Mouse (Mus musculus) MEL (cell line): ENCODE measurements around the gene Tmem266. TPM values are rescaled to one million over a fixed set of nuclear protein-coding genes. Genes with fewer than 3 reads are reported as not detected.

ENCODE experiments used
- DNase-seq: peaks from one replicate; pipeline ENCODE4 v3.0.0; 2011; ENCODE audit warnings: low read depth, low spot score
- H3K27ac ChIP-seq: 2 replicates; pipeline ENCODE4 v1.5.1; 2012; ENCODE audit warnings: low read depth, mild to moderate bottlenecking, control low read depth, low read length, moderate library complexity; ENCODE audit not compliant: control insufficient read depth
- H3K27me3 ChIP-seq, 2 experiments: fragments of 150-350 bp in 1 of 2; sonication (generic) in 1 of 2; 2 replicates each; pipeline ENCODE4 v1.6.1; 2012; ENCODE audit warnings: low read length in 2 of 2, mild to moderate bottlenecking in 2 of 2, improper control_type of control experiment in 1 of 2, moderate library complexity in 1 of 2; ENCODE audit not compliant: insufficient read depth in 2 of 2, control insufficient read depth in 1 of 2
- H3K36me3 ChIP-seq, 2 experiments: 2 replicates each; pipeline ENCODE4 v1.6.1; 2012 to 2014; ENCODE audit warnings: low read length in 2 of 2, improper control_type of control experiment in 1 of 2, inconsistent platforms in 1 of 2, mild to moderate bottlenecking in 1 of 2; ENCODE audit not compliant: insufficient read depth in 2 of 2, control insufficient read depth in 1 of 2
- H3K4me1 ChIP-seq, 2 experiments: fragments of 150-350 bp in 1 of 2; sonication (generic) in 1 of 2; 2 replicates each; pipeline ENCODE4 v1.6.1; 2012; ENCODE audit warnings: low read length in 2 of 2, improper control_type of control experiment in 1 of 2, mild to moderate bottlenecking in 1 of 2; ENCODE audit not compliant: insufficient read depth in 2 of 2, control insufficient read depth in 1 of 2
- H3K4me3 ChIP-seq, 2 experiments: fragments of 150-350 bp in 1 of 2; sonication (generic) in 1 of 2; 2 replicates each; pipeline ENCODE4 v1.5.1; 2012; ENCODE audit warnings: low read depth in 2 of 2, low read length in 2 of 2, mild to moderate bottlenecking in 2 of 2, moderate library complexity in 2 of 2, control low read depth in 1 of 2, improper control_type of control experiment in 1 of 2; ENCODE audit not compliant: control insufficient read depth in 1 of 2, insufficient read depth in 1 of 2
- H3K79me2 ChIP-seq: 2 replicates; pipeline ENCODE4 v1.6.1; 2012; ENCODE audit warnings: mild to moderate bottlenecking, low read length, moderate library complexity; ENCODE audit not compliant: control insufficient read depth, poor library complexity, insufficient read depth
- H3K9ac ChIP-seq: 2 replicates; pipeline ENCODE4 v1.6.1; 2012; ENCODE audit warnings: low read depth, mild to moderate bottlenecking, control low read depth, low read length, moderate library complexity; ENCODE audit not compliant: control insufficient read depth, poor library complexity, severe bottlenecking
- H3K9me3 ChIP-seq: fragments of 150-350 bp; sonication (generic); replicated peaks from 2 replicates; pipeline ENCODE4 v1.6.1; 2012; ENCODE audit warnings: mild to moderate bottlenecking, low read length, improper control_type of control experiment, moderate library complexity; ENCODE audit not compliant: insufficient read depth
- BHLHE40 ChIP-seq: IDR thresholded peaks from 2 replicates; pipeline ENCODE4 v1.6.1; 2012; ENCODE audit warnings: low read depth, mild to moderate bottlenecking, inconsistent platforms, low read length, improper control_type of control experiment, borderline replicate concordance
- CHD1 ChIP-seq: IDR thresholded peaks from 2 replicates; pipeline ENCODE4 v1.6.1; 2012; ENCODE audit warnings: low read depth, mild to moderate bottlenecking, inconsistent platforms, low read length, improper control_type of control experiment
- CHD2 ChIP-seq: IDR thresholded peaks from 2 replicates; pipeline ENCODE4 v1.6.1; 2011; ENCODE audit warnings: low read length, improper control_type of control experiment
- CTCF ChIP-seq, 3 experiments: IDR thresholded peaks in 2 of 3; conservative IDR thresholded peaks in 1 of 3; 2 replicates each; pipeline ENCODE4 v1.5.1; 2011 to 2012; ENCODE audit warnings: low read length in 3 of 3, low read depth in 2 of 3, mild to moderate bottlenecking in 2 of 3, improper control_type of control experiment in 1 of 3, inconsistent platforms in 1 of 3, mixed read lengths in 1 of 3, moderate library complexity in 1 of 3; ENCODE audit not compliant: control insufficient read depth in 1 of 3, insufficient read depth in 1 of 3, poor library complexity in 1 of 3, severe bottlenecking in 1 of 3
- EP300 ChIP-seq, 2 experiments: IDR thresholded peaks; 2 replicates each; pipeline ENCODE4 v1.6.1; 2011; ENCODE audit warnings: improper control_type of control experiment in 2 of 2, low read length in 2 of 2, low read depth in 1 of 2, mild to moderate bottlenecking in 1 of 2
- ETS1 ChIP-seq: IDR thresholded peaks from 2 replicates; pipeline ENCODE4 v1.6.1; 2012; ENCODE audit warnings: low read depth, mild to moderate bottlenecking, inconsistent platforms, low read length, improper control_type of control experiment, moderate library complexity
- GABPA ChIP-seq: IDR thresholded peaks from 2 replicates; pipeline ENCODE4 v1.6.1; 2012; ENCODE audit warnings: low read depth, mild to moderate bottlenecking, inconsistent platforms, low read length, improper control_type of control experiment, moderate library complexity
- MAFK ChIP-seq: IDR thresholded peaks from 2 replicates; pipeline ENCODE4 v1.6.1; 2011; ENCODE audit warnings: low read depth, mild to moderate bottlenecking, low read length, improper control_type of control experiment, borderline replicate concordance
- MAX ChIP-seq: IDR thresholded peaks from 2 replicates; pipeline ENCODE4 v1.6.1; 2011; ENCODE audit warnings: low read length, improper control_type of control experiment
- MEF2A ChIP-seq: IDR thresholded peaks from 2 replicates; pipeline ENCODE4 v1.6.1; 2014; ENCODE audit warnings: low read depth, mild to moderate bottlenecking, inconsistent platforms, low read length, improper control_type of control experiment; ENCODE audit not compliant: poor library complexity, insufficient replicate concordance, severe bottlenecking; ENCODE audit errors: extremely low read depth
- MYB ChIP-seq: IDR thresholded peaks from 2 replicates; pipeline ENCODE4 v1.6.1; 2011; ENCODE audit warnings: mild to moderate bottlenecking, low read depth, low read length, improper control_type of control experiment
- MYC ChIP-seq: IDR thresholded peaks from 2 replicates; pipeline ENCODE4 v1.6.1; 2011; ENCODE audit warnings: low read depth, mild to moderate bottlenecking, low read length, improper control_type of control experiment, moderate library complexity
- NRF1 ChIP-seq: IDR thresholded peaks from 2 replicates; pipeline ENCODE4 v1.6.1; 2014; ENCODE audit warnings: low read depth, mild to moderate bottlenecking, inconsistent platforms, low read length, improper control_type of control experiment, moderate library complexity; ENCODE audit not compliant: poor library complexity, insufficient read depth, severe bottlenecking
- POLR2A ChIP-seq, 2 experiments: IDR thresholded peaks; 2 replicates each; pipeline ENCODE4 v1.6.1; 2011 to 2012; ENCODE audit warnings: low read length in 2 of 2, mild to moderate bottlenecking in 2 of 2, control low read depth in 1 of 2, improper control_type of control experiment in 1 of 2, low read depth in 1 of 2, moderate library complexity in 1 of 2; ENCODE audit not compliant: control insufficient read depth in 1 of 2, insufficient read depth in 1 of 2, poor library complexity in 1 of 2
- POLR2AphosphoS2 ChIP-seq: IDR thresholded peaks from 2 replicates; pipeline ENCODE4 v1.6.1; 2011; ENCODE audit warnings: low read length, improper control_type of control experiment
- RAD21 ChIP-seq: IDR thresholded peaks from 2 replicates; pipeline ENCODE4 v1.6.1; 2011; ENCODE audit warnings: mild to moderate bottlenecking, low read depth, low read length, improper control_type of control experiment
- SIN3A ChIP-seq: IDR thresholded peaks from 2 replicates; pipeline ENCODE4 v1.6.1; 2012; ENCODE audit warnings: low read length, improper control_type of control experiment, inconsistent platforms
- UBTF ChIP-seq: IDR thresholded peaks from 2 replicates; pipeline ENCODE4 v1.6.1; 2012; ENCODE audit warnings: low read depth, mild to moderate bottlenecking, inconsistent platforms, low read length, improper control_type of control experiment, moderate library complexity, borderline replicate concordance; ENCODE audit not compliant: insufficient read depth
- ZC3H11A ChIP-seq: IDR thresholded peaks from 2 replicates; pipeline ENCODE4 v1.6.1; 2012; ENCODE audit warnings: low read depth, mild to moderate bottlenecking, inconsistent platforms, low read length, improper control_type of control experiment
- ZKSCAN1 ChIP-seq: IDR thresholded peaks from 2 replicates; pipeline ENCODE4 v1.6.1; 2012; ENCODE audit warnings: low read depth, mild to moderate bottlenecking, inconsistent platforms, low read length, improper control_type of control experiment, moderate library complexity
- polyA plus RNA-seq, 2 experiments: library from polyadenylated mRNA; stranded (reverse) in 1 of 2; unstranded in 1 of 2; fragments of >175 nt in 1 of 2; fragments of >200 nt in 1 of 2; gene quantifications; 2 replicates each; pipeline versions ENCODE4 v1.2.1 to v1.2.4; 2012; ENCODE audit warnings: low replicate concordance in 2 of 2, low read depth in 1 of 2; ENCODE audit not compliant: insufficient read length in 2 of 2, insufficient read depth in 1 of 2, missing spikeins in 1 of 2
- total RNA-seq: library from RNA; depleted of rRNA; stranded (reverse); fragments of 300-350 nt; gene quantifications from 2 replicates; pipeline ENCODE4 v1.2.3, GENCODE M21; 2012

Gene Tmem266
- total and polyA plus RNA-seq, 3 experiments: not detected

DNA sequence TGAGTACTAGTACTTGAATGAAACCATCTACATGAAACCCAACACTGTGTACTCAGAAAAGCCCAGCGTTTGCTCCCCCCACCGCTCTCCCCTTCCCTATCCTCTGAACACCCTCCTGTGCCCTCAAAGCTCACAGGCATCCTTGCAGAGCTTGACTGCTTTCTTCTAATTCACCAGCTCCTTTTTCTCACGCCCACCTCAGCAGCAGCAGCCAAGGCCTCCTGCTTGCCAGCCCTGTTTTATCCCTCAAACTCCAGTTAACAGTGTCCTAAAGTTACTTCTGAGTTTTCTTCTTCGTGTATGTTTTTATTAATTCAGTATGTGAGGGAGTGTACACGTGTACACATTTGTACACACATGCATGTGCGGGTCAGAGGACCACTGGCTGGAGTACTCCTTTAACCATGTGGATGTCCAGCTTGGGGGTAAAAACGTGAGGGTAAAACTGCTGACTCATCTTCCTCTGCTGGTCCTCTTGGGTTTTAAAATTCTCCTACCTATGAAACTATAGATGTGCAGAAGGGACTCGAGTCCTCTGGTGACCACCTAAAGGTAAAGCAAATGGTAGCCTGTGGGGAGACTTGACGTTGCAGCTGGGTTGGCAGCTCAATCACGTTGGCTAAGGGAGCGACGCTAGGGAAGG, 13.0 kb upstream of the Tmem266 start:
- H3K9me3 ChIP-seq: no peaks in the 10 kb centered on the region
- no peak for DNase-seq
- no peak overlapping the region for H3K9ac ChIP-seq
- peaks cover 0 to 6% of the 10 kb centered on the region in 2 experiments; a peak in 1 of 4 replicates for H3K4me1 ChIP-seq
- H3K27ac ChIP-seq: no peak overlapping the region
- no peak for TF ChIP-seq SIN3A
- no peak for TF ChIP-seq NRF1
- TF ChIP-seq MEF2A: no peak
- no peak for TF ChIP-seq EP300 (IDR thresholded peaks at IDR 0.05; ENCODE audit: low read depth in 1 of 2, low read length in 2 of 2)
- no peak for TF ChIP-seq MYC
- TF ChIP-seq RAD21: no peak
- no peak for TF ChIP-seq ETS1
- TF ChIP-seq ZKSCAN1: no peak
- TF ChIP-seq MAFK: no peak
- TF ChIP-seq MAX: no peak
- H3K36me3 ChIP-seq: no peaks in the 10 kb centered on the region; a peak in 1 of 4 replicates
- H3K27me3 ChIP-seq: peaks cover 8 to 14% of the 10 kb centered on the region in 2 experiments
- no peaks in the 10 kb centered on the region for H3K79me2 ChIP-seq
- H3K4me3 ChIP-seq: no peak overlapping the region

DNA sequence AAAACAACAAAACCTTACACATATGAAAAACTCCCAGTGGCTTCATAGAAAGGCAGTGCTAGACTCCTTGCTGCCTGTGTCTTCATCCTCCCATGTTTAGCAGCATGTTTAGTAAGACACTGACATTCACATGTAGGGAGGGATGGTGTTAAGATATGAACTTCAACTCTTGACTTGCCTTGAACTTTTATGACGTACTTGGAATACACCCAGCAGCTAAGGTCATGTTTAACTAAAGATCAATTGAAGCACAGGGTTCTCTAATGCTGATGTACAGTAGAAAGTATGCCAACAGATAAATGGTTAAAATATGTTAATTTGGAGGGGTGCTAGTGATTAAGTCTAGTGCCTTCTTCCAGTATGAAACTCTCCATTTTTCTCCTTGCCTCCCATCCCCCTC, 4.1 kb upstream of the Tmem266 start:
- no peaks in the 10 kb centered on the region; the same call in 1 of the 2 replicates for H3K79me2 ChIP-seq
- H3K9me3 ChIP-seq: no peaks in the 10 kb centered on the region
- H3K36me3 ChIP-seq: no peaks in the 10 kb centered on the region; a peak in 1 of 4 replicates
- no peak overlapping the region for H3K9ac ChIP-seq
- no peak for DNase-seq
- H3K4me3 ChIP-seq: no peak overlapping the region
- no peak overlapping the region for H3K27ac ChIP-seq
- peaks cover 17 to 31% of the 10 kb centered on the region in 2 experiments for H3K27me3 ChIP-seq
- TF ChIP-seq UBTF (no peak), RAD21 (no peak), MYB (no peak), MEF2A (no peak), ZC3H11A (no peak), CTCF (IDR thresholded peaks at IDR 0.05 in 2 of 3, conservative IDR thresholded peaks at IDR 0.05 in 1 of 3; ENCODE audit: control insufficient read depth in 1 of 3, insufficient read depth in 1 of 3, low read depth in 2 of 3, low read length in 3 of 3, poor library complexity in 1 of 3, severe bottlenecking in 1 of 3) (no peak), POLR2A (IDR thresholded peaks at IDR 0.05; ENCODE audit: control insufficient read depth in 1 of 2, insufficient read depth in 1 of 2, low read depth in 1 of 2, low read length in 2 of 2, poor library complexity in 1 of 2) (no peak), GABPA (no peak), BHLHE40 (no peak), CHD2 (no peak), ZKSCAN1 (no peak), CHD1 (no peak), EP300 (IDR thresholded peaks at IDR 0.05; ENCODE audit: low read depth in 1 of 2, low read length in 2 of 2) (no peak), POLR2AphosphoS2 (no peak)
- H3K4me1 ChIP-seq: peaks cover 0 to 4% of the 10 kb centered on the region in 2 experiments; a peak in 1 of 4 replicates
